Mouse (Mus musculus): Measurements from ENCODE around the gene Bag5.
"Not testable (repeated sequence)": the region's sequence is repeated elsewhere in the genome, so short reads cannot be mapped to it uniquely, and the experiment has no call there.

The Bag5 gene

GRCm38 (mm10) chr12:111736676-111737075 is 23.6 kb upstream of the Bag5 start:
- not testable (repeated sequence) for DNase-seq (ENCODE audit: low spot score in 2 of 2)

- DNase-seq (ENCODE audit: low spot score in 2 of 2): no peak
These were observed 21.9 kb upstream of the Bag5 start for GRCm38 (mm10) chr12:111734912-111735311.

DNA sequence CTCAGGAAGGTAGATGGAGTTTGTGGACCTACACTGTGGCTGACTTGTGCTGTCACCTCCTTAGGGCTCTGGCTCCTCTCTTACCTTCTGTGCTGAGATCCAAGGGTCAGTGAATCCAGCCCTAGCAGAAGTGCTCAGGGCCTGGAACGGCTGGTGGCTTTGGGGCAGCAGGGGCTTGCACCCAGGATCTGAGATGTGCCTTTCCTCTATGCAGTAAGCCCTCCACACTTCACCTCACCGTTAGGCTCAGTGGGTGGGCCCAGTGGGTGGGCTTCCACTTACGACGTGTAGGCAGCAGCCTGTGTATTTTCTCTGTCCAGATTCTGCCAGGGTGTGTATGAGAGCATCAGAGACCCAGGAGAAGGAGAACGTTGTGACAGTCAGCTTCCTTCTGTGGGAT is 19.9 kb upstream of the Bag5 start:
- DNase-seq (ENCODE audit: low spot score in 2 of 2): no peak

- DNase-seq (ENCODE audit: low spot score in 2 of 2): peak; percentile 66 to 85
These were observed 19.1 kb upstream of the Bag5 start for GRCm38 (mm10) chr12:111731822-111732807.

DNA sequence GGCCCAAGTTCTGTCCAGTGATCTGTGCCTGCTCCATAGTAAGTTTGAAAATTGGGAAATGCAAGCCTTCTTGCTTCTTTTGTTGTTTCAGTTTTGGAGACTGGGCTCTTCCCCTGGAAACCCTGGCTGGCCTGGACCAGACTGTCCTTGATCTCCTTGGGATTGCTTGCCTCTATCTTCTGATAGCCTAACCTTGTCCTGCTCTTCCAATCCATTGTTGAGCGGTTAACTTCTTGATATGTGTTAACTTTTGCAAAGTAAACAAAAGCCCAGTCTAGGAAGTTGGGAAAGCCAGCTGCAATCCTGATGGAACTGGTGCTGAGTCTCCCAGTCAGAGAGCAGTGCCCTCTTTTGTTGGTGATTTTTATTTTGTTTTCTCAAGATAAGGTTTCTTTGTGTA is 14.9 kb upstream of the Bag5 start:
- DNase-seq (ENCODE audit: low spot score in 2 of 2): no peak

- DNase-seq (ENCODE audit: low spot score in 2 of 2): no peak
These were observed 13.0 kb upstream of the Bag5 start for GRCm38 (mm10) chr12:111726122-111726463.

GRCm38 (mm10) chr12:111725338-111726121 is 12.5 kb upstream of the Bag5 start:
- DNase-seq (ENCODE audit: low spot score in 2 of 2): peak in 1 of 2 experiments; percentile 63

- DNase-seq (ENCODE audit: low spot score in 2 of 2): no peak
These were observed 11.7 kb upstream of the Bag5 start for GRCm38 (mm10) chr12:111724638-111725337.

DNA sequence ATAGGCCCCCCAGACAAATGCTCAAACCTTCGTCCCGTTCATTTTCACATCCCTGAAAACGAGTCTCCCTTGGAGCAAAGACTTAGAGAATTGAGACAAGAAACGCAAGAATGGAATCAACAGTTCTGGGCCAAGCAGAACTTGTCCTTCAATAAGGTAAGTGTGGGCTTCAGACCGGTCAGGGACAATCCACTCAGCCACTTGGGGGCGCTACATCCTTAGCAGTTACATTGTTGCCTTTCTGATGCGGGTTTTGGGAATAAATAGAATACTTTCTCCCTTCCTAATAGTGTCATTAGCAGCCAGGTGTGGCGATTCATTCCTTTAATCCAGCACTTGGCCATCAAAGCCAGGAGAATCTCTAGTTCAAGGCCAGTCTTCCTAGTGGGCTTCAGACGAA is 9.6 kb upstream of the Bag5 start:
- DNase-seq (ENCODE audit: low spot score in 2 of 2): no peak

DNA sequence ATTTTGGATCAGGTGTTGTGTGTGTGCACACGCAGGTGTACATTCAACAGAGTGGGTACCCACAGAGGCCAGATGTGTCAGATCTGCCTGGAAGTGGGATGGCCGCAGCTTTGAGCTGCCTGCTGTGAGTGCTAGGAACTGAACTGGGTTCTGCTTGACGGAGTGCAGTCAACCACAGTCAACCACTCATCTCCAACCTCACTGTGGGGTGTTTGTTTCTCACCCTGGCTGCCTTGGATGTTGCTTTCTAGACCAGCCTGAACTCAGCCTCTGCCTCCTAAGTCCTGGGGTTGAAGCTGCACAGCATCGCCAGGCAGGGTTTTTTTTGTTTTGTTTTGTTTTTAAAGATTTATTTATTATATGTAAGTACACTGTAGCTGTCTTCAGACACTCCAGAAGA is 7.2 kb upstream of the Bag5 start:
- no peak for DNase-seq (ENCODE audit: low spot score in 2 of 2)

DNA sequence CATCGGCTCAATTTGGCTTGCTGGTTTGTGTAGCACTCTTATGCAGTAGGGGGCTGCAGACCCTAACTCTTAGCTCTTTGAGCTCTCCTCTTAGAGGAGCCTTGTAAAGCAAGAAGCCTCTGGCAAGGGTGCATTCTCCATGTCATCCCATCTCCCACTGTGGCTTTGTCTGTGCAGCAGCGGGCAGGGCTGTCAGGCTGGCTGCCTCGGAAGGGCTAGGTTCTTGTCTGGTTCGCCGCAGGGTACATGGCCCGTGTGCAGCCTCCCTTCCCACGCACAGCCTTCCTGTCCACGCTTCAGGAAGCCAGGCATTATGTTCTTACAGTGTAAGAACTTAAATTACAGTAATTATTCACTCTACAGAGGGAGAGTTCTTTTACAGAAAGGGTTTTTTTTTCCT is 5.6 kb upstream of the Bag5 start:
- no peak for DNase-seq (ENCODE audit: low spot score in 2 of 2)

- no peak for DNase-seq (ENCODE audit: low spot score in 2 of 2)
These were observed 3.4 kb upstream of the Bag5 start for GRCm38 (mm10) chr12:111716505-111716904.

- not testable (repeated sequence) for DNase-seq (ENCODE audit: low spot score in 2 of 2)
These were observed 823 bp upstream of the Bag5 start for GRCm38 (mm10) chr12:111713880-111714279.

DNA sequence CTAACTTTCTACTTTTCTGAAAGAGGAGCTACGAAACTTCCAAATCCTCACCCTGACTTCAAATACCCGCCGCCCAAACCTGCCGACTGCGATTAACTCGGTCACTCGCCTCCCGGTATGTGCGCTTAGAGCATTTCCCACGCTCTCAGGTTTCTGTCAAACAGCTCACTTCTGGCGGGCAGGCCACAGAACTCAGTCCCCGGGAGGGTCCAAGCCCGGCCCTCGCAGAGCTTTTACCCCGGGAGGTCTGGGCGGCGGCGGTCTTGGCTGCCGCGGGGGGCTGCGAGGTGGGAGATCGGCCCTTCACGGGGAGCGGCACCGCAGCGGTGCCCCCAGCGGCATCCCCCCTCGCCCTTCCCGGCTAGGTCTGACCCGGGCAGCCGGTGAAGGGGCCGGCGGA is 581 bp downstream of the Bag5 start:
- no peak for DNase-seq (ENCODE audit: low spot score in 2 of 2)

DNA sequence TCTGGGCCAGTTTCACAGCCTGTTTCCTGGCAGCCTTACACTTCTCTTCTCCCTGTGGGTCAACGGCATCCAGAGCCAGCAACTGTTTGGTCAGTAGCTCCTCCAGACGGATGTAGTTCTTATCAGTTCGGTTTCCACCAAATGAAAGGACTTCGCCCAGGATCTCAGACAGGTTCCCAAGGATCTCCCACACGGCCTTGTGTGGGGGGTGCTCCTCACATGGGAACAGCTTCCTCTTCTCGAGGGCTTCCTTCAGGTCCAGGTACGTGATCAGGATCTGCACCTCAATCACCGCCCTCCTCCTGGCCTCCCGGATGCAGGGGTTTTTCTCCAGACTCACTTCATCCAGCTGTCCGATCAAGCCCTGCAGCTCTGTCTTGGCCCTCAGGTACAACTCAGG is 3.0 kb downstream of the Bag5 start:
- DNase-seq (ENCODE audit: low spot score in 2 of 2): no peak

DNA sequence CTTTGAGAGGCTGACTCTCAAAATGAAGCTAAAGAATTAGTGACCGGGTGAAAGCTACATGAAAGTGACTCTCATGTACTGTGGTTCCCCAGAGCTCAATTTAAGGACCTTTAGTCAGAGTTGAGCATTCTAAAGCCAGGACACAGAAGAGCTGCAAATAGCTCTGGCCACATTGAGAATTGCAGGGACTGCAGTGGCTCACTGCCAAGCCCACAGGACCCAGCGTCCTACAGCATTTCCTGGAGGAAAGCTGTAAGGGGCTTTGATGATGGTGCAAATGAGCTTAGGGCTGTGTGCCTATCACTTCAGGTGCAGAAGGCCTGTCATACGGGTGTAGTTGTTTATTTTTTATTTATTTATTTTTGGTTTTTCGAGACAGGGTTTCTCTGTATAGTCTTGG is 4.9 kb downstream of the Bag5 start:
- DNase-seq (ENCODE audit: low spot score in 2 of 2): no peak

- no peak for DNase-seq (ENCODE audit: low spot score in 2 of 2)
These were observed 7.7 kb downstream of the Bag5 start for GRCm38 (mm10) chr12:111705186-111705973.

DNA sequence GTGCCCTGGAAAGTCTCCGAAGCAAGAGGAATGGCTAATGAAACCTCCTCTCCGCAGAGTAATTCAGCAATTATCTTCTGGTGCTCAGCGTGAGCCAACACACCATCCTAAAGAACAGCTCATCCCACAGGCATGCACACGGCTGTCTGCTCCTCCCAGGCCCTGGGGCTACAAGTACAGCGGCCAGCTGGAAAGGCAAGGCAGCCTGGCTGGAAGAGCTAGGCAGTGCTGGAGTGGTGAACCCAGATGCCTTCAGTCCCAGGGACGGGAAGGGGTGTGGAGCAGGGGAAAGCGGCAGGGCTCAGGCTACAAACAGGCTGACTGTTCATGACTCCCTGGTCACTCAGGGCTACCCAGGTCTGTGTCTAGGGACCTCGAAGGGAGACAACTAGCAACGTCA is 8.4 kb downstream of the Bag5 start:
- DNase-seq (ENCODE audit: low spot score in 2 of 2): no peak

GRCm38 (mm10) chr12:111703301-111703700 is 9.8 kb downstream of the Bag5 start:
- DNase-seq (ENCODE audit: low spot score in 2 of 2): no peak

- DNase-seq (ENCODE audit: low spot score in 2 of 2): peak in 1 of 2 experiments; percentile 17
These were observed 12.1 kb downstream of the Bag5 start for GRCm38 (mm10) chr12:111700920-111701458.

DNA sequence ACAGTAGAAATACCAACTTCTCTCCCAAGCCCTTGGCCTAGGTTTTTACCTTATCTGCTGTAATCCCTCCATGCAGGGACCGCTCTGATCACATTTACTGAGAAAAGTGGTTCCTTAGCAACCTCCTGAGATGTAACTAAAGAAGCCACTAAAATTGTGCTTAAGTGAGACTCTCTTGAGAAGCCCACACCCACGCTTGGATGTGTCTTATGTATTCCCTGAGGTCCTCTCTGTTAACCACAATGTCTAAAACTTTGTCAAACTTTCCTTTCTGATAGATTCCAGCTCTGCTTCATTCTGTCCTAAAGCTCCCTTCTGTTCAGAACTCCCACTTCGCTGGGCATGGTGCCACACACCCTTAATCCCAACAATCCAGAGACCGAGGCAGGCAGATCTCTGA is 13.5 kb downstream of the Bag5 start:
- no peak for DNase-seq (ENCODE audit: low spot score in 2 of 2)

Data from frontal cortex, postnatal 10 days (tissue).